Mouse (Mus musculus) thymus, postnatal 25 days (tissue): ENCODE data around the gene Gm17019.
"Not testable (repeated sequence)": the region's sequence is repeated elsewhere in the genome, so short reads cannot be mapped to it uniquely, and the experiment has no call there.

Experiments used
- DNase-seq: peaks from one replicate; pipeline ENCODE4 v3.0.0; 2022

Gm17019 gene

DNA sequence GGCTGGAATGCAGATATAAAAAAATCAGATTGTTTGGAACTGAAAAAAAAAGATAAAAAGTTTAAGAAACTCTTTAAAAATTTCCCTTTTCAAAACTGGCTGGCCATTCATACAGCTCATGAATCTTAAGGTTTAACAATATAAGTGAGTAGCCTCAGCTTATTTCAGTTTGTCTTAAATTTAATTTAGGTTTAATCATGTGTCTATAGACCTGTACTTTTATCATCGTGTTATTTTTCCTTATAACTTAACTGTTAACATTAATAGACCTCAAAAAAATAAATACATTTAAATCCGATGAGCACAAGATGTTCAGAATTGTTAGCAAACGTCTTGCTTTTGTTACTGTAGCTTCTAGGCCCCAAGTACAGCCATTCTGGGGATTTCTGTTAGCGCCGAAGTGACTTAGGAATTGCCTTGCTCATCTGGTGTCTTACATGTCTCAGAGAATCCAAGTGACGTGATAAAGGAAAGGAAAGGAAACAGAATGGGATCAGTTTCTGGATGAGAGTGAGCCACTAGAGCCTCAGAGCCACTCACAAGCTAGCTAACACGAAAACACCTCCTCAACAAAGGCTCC, 36.0 kb downstream of the Gm17019 start:
- not testable (repeated sequence) for DNase-seq

DNA sequence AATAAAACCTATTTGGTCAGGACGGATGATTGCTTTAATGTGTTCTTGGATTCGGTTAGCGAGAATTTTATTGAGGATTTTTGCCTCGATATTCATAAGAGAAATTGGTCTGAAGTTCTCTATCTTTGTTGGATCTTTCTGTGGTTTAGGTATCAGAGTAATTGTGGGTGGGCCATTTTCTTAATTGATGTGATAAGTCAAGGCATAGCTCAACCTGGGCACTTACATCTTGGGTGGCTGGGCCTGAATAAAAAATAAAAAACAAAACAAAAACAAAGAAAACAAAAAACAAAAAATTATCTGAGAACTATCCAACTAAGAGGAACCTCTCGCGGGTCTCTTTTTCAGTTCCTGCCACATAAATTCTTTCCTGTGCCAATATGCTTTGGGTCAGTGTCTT, 38.7 kb downstream of the Gm17019 start:
- not testable (repeated sequence) for DNase-seq

DNA sequence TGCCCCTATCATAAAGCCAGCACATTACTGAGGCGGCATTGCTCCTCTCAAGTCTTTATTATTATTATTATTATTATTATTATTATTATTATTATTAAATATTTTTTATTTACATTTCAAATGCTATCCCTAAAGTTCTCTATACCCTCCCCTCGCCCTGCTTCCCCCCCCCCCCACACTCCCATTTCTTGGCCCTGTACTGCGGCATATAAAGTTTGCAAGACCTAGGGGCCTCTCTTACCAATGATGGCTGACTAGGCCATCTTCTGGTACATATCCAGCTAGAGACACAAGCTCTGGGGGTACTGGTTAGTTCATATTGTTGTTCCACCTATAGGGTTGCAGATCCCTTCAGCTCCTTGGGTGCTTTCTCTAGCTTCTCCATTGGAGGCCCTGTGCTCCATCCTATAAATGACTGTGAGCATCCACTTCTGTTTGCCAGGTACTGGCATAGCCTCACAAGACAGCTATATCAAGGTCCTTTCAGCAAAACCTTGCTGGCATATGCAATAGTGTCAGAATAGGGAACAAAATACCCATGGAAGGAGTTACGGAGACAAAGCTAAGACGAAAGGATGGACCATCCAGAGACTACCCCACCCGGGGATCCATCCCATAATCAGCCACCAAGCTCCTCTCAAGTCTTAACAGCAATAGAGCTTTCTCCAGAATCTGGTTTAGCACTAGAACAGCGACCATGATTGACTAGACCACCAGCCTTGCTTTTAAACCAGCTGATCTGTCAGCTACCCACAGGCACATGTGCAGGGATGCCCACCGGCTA, 42.2 kb downstream of the Gm17019 start:
- not testable (repeated sequence) for DNase-seq

- not testable (repeated sequence) for DNase-seq
Measured at GRCm38 (mm10) chr5:14986649-14987387, 46.0 kb downstream of the Gm17019 start.
